ENCODE assay signal across 9 mouse cellular contexts in genomic region chr5:110099656-110100580, GRCm38 (mm10). TPM values are rescaled to one million over a fixed set of nuclear protein-coding genes. Genes with fewer than 3 reads are reported as not detected.
DNase-seq lines count a peak whose midpoint lies in the region; ATAC-seq and TF ChIP-seq lines count a peak whose summit lies in the region.
"Had no signal": no experiment of that assay in that cellular context is flagged by ENCODE, and none has a peak within 500 bp of the region (broad histone marks: within the 10 kb centered on the region; RNA-seq: fewer than 3 reads in every experiment).

Gene Plcxd1, plus strand, starts transcription at chr5:110099969.

- peaks cover 22% of the 10 kb centered on the region for H3K4me1 ChIP-seq in heart, postnatal 0 days (ENCODE audit: control insufficient read depth, insufficient read depth)
- H3K4me1 ChIP-seq in forebrain, embryonic 16.5 days (replicated peaks; ENCODE audit: control insufficient read depth, insufficient read depth, low read length), result peaks cover 18% of the 10 kb centered on the region
- H3K4me1 ChIP-seq in neural tube, embryonic 15.5 days, result peaks cover 27% of the 10 kb centered on the region

- no peak for TF ChIP-seq EP300 in heart, postnatal 0 days (IDR thresholded peaks at IDR 0.05; ENCODE audit: low read depth)

- TF ChIP-seq CTCF in heart, postnatal 0 days (IDR thresholded peaks at IDR 0.05; ENCODE audit: low read depth), result no peak

- no peak within 1 kb of the TSS for H3K9ac ChIP-seq in heart, postnatal 0 days (replicated peaks; ENCODE audit: low read depth, low read length)
- no peak within 1 kb of the TSS for H3K9ac ChIP-seq in forebrain, embryonic 16.5 days (replicated peaks; ENCODE audit: low read depth, low read length)
- peak within 1 kb of the TSS; percentile 50 for H3K9ac ChIP-seq in neural tube, embryonic 15.5 days (replicated peaks)

- DNase-seq in heart, postnatal 0 days (ENCODE audit: low spot score), result no peak
- no peak for DNase-seq in heart, adult 9 months (ENCODE audit: low spot score in 2 of 2)
- peak; percentile 42 for DNase-seq in NIH3T3 (ENCODE audit: low read depth)
- peak; percentile 19 to 51 for DNase-seq in kidney, postnatal 4 days
- DNase-seq in natural killer cell, adult 2 months (ENCODE audit: low spot score in 2 of 2), result no peak

- H3K36me3 ChIP-seq in heart, postnatal 0 days (replicated peaks; ENCODE audit: control insufficient read depth, insufficient read depth, low read length), result peaks cover 22% of the 10 kb centered on the region
- H3K36me3 ChIP-seq in forebrain, embryonic 16.5 days (ENCODE audit: control insufficient read depth, insufficient read depth), result peaks cover 23% of the 10 kb centered on the region
- H3K36me3 ChIP-seq in neural tube, embryonic 15.5 days, result peaks cover 26% of the 10 kb centered on the region

- H3K9me3 ChIP-seq in heart, postnatal 0 days (replicated peaks; ENCODE audit: control insufficient read depth, low read length), result no peaks in the 10 kb centered on the region
- 0 out of 2 replicates have a peak, but pooled peaks cover under 1% of the 10 kb centered on the region for H3K9me3 ChIP-seq in forebrain, embryonic 16.5 days (ENCODE audit: control insufficient read depth, low read length)
- no peaks in the 10 kb centered on the region for H3K9me3 ChIP-seq in neural tube, embryonic 15.5 days (replicated peaks)

- peak within 1 kb of the TSS; percentile 62 for H3K4me2 ChIP-seq in heart, postnatal 0 days (ENCODE audit: low read depth, low read length)
- peak within 1 kb of the TSS; percentile 63 for H3K4me2 ChIP-seq in forebrain, embryonic 16.5 days (ENCODE audit: low read length)
- H3K4me2 ChIP-seq in neural tube, embryonic 15.5 days, result peak within 1 kb of the TSS; percentile 86

- no peak within 1 kb of the TSS for H3K4me3 ChIP-seq in heart, postnatal 0 days (ENCODE audit: low read depth, low read length)
- H3K4me3 ChIP-seq in forebrain, embryonic 16.5 days (replicated peaks; ENCODE audit: low read length), result peak within 1 kb of the TSS; percentile 37
- peak within 1 kb of the TSS; percentile 44 for H3K4me3 ChIP-seq in neural tube, embryonic 15.5 days (replicated peaks)

- H3K27ac ChIP-seq in heart, postnatal 0 days (ENCODE audit: low read depth), result no peak within 1 kb of the TSS
- no peak within 1 kb of the TSS for H3K27ac ChIP-seq in forebrain, embryonic 16.5 days (ENCODE audit: low read length)
- no peak within 1 kb of the TSS for H3K27ac ChIP-seq in neural tube, embryonic 15.5 days (replicated peaks)
- H3K27ac ChIP-seq: macrophage had no signal

- 0 out of 2 replicates have a peak, but pooled peaks cover 7% of the 10 kb centered on the region for H3K27me3 ChIP-seq in heart, postnatal 0 days (ENCODE audit: control insufficient read depth, insufficient read depth, low read length)
- no peaks in the 10 kb centered on the region for H3K27me3 ChIP-seq in forebrain, embryonic 16.5 days (replicated peaks; ENCODE audit: control insufficient read depth, insufficient read depth, low read length)
- H3K27me3 ChIP-seq in neural tube, embryonic 15.5 days (replicated peaks), result no peaks in the 10 kb centered on the region

- 8% methylated on average over 25 of the region's 25 CpGs for WGBS in heart, postnatal 0 days
- WGBS in forebrain, embryonic 16.5 days, result 6% methylated on average over 25 of the region's 25 CpGs
- 8% methylated on average over 25 of the region's 25 CpGs for WGBS in neural tube, embryonic 15.5 days

- ATAC-seq in heart, postnatal 0 days (ENCODE audit: insufficient read depth, low read depth), result no peak
- ATAC-seq in forebrain, embryonic 16.5 days, result peak; percentile 16; the same call in 1 of the 2 replicates
- ATAC-seq in neural tube, embryonic 15.5 days (ENCODE audit: low FRiP score), result no peak
- no peak for ATAC-seq in monocyte, adult 5-6 weeks (replicated peaks; ENCODE audit: insufficient number of reproducible peaks, low FRiP score, low TSS enrichment, poor library complexity, severe bottlenecking)

RNA-seq across cellular contexts. Expression of gene Plcxd1, which starts in this region (rescaled TPM):
- not detected in 2 replicates for total RNA-seq in heart, postnatal 0 days (2014; rRNA removed; ENCODE audit: low replicate concordance)
- 0.26 and 0.29 TPM in 2 replicates for polyA plus RNA-seq in heart, postnatal 0 days (2015; fragmentation: Nextera tagmentation; extraction: Ambion mirVana)
- 1.9 and 3.2 TPM in 2 replicates for polyA plus RNA-seq in forebrain, embryonic 16.5 days (2015; fragmentation: Nextera tagmentation; extraction: Ambion mirVana)
- 6.4 and 7.5 TPM in 2 replicates for polyA plus RNA-seq in neural tube, embryonic 15.5 days (2015; fragmentation: Nextera tagmentation; extraction: Ambion mirVana)
- 0.10 to 2.3 TPM in 2 of 3 replicates, not detected in the other for total RNA-seq in monocyte, adult 5-6 weeks (2017)

Comparison
In these comparisons a context has a peak if more than half of its experiments do, and no peak if none do; other contexts are left out.
1. DNase-seq: peak in NIH3T3 (single experiment) and kidney, postnatal 4 days (2 of 2); none in heart, postnatal 0 days (single experiment), heart, adult 9 months (0 of 2) and natural killer cell, adult 2 months (0 of 2).
2. Peak in every context shown above with its lines, with median percentiles within 50 percentile points of each other: H3K4me2 ChIP-seq.